Mouse (Mus musculus) hindbrain, embryonic 11.5 days (tissue): Measurements from ENCODE around the gene Mapkbp1. TPM values are rescaled to one million over a fixed set of nuclear protein-coding genes. Genes with fewer than 3 reads are reported as not detected.
A peak's percentile ranks its signal among the peaks of the same experiment; 100 is the strongest.

Source experiments
- ATAC-seq: fragments of 200-750 bp; cut with Nextera tagmentation; 2 replicates; pipeline ENCODE4 v1.8.0; 2017; ENCODE audit warnings: mild to moderate bottlenecking, moderate TSS enrichment, moderate library complexity; ENCODE audit not compliant: low FRiP score
- DNase-seq: peaks from one replicate; pipeline ENCODE4 v3.0.0-alpha.2; 2015; ENCODE audit warnings: low spot score
- H3K27ac ChIP-seq: fragments of 300-500 bp; sonication (generic); 2 replicates; pipeline ENCODE4 v1.5.1; 2014; ENCODE audit warnings: mild to moderate bottlenecking, low read depth, low read length
- H3K27me3 ChIP-seq: fragments of 300-500 bp; sonication (generic); 2 replicates; pipeline ENCODE4 v1.6.1; 2014; ENCODE audit warnings: mild to moderate bottlenecking, low read length, moderate library complexity, mixed read lengths; ENCODE audit not compliant: control insufficient read depth, insufficient read depth
- H3K36me3 ChIP-seq: fragments of 300-500 bp; sonication (generic); 2 replicates; pipeline ENCODE4 v1.6.1; 2014; ENCODE audit warnings: mild to moderate bottlenecking, low read length, moderate library complexity, mixed read lengths; ENCODE audit not compliant: control insufficient read depth, insufficient read depth
- H3K4me1 ChIP-seq: fragments of 300-500 bp; sonication (generic); replicated peaks from 2 replicates; pipeline ENCODE4 v1.6.1; 2014; ENCODE audit warnings: low read length, mixed read lengths; ENCODE audit not compliant: control insufficient read depth, insufficient read depth
- H3K4me2 ChIP-seq: fragments of 300-500 bp; sonication (generic); replicated peaks from 2 replicates; pipeline ENCODE4 v1.6.1; 2014; ENCODE audit warnings: mild to moderate bottlenecking, low read depth, low read length
- H3K4me3 ChIP-seq: fragments of 300-500 bp; sonication (generic); 2 replicates; pipeline ENCODE4 v1.5.1; 2014; ENCODE audit warnings: low read depth, low read length
- H3K9ac ChIP-seq: fragments of 300-500 bp; sonication (generic); 2 replicates; pipeline ENCODE4 v1.6.1; 2014; ENCODE audit warnings: low read depth, low read length
- H3K9me3 ChIP-seq: fragments of 300-500 bp; sonication (generic); 2 replicates; pipeline ENCODE4 v1.6.1; 2016; ENCODE audit warnings: low read length; ENCODE audit not compliant: control insufficient read depth
- WGBS: fragments of 180-500 bp; shearing (Covaris S2); extraction: QIAGEN DNeasy Blood & Tissue Kit; methylation state at CpG from one replicate; pipeline ENCODE4 v1.1.7; 2014; 5-methylcytosine and 5-hydroxymethylcytosine counted together
- polyA plus RNA-seq: library from polyadenylated mRNA; unstranded; fragments of >200 nt; fragmentation: Nextera tagmentation; extraction: Ambion mirVana; gene quantifications from 2 replicates; pipeline ENCODE4 v1.2.1, GENCODE M21; 2014

Mapkbp1 gene
- polyA plus RNA-seq, 1 experiment from 2014 or later = 4.4 TPM

DNA sequence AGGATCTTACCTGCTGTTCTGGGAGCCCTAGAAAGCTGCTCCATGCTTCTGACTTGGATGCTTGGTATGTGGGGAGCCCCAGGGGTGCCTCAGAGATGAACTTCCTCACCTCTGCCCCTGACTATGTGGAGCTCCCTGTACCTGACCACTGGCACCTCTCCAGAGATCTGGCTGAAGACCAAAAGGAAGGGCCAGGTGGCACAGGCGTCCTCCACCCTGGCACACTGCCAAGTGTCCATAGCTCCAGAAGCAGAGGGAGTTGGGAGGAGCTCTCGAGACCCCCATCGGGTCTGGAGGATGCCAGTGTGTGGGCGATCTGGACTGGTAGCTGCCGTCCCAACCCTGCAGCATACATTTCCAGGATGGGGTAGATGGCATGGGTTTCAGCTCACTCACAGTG, 61.2 kb downstream of the Mapkbp1 start:
- DNase-seq (no peak), ATAC-seq (no peak)
- peaks cover 2% of the 10 kb centered on the region; the same call in 1 of the 2 replicates for H3K36me3 ChIP-seq
- 89% methylated on average over 5 of the region's 5 CpGs for WGBS
- H3K9me3 ChIP-seq = no peaks in the 10 kb centered on the region
- no peak overlapping the region for H3K9ac ChIP-seq
- H3K4me2 ChIP-seq = no peak overlapping the region
- H3K4me1 ChIP-seq = no peaks in the 10 kb centered on the region
- H3K27me3 ChIP-seq = no peaks in the 10 kb centered on the region
- no peak overlapping the region for H3K4me3 ChIP-seq
- no peak overlapping the region for H3K27ac ChIP-seq

DNA sequence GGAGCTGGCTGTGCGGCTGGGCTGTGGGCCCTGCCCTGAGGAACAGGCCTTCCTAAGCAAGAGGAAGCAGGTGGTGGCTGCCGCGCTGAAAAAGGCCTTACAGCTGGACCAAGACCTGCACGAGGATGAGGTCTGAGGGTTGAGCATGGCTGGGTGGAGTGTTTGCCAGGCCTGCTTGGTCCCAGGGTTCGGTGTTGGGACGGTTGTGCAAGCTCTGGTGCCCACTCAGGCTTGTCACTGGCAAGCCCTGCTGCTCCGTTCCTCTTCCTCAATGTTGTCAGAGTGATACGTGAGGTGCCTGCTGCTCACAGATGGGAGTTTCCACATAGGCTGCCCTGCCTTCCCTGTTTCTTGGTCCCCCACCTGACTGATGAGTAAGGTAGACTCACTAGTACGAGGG, 65.2 kb downstream of the Mapkbp1 start:
- no peak overlapping the region for H3K9ac ChIP-seq
- ATAC-seq (no peak), DNase-seq (no peak)
- H3K27me3 ChIP-seq = no peaks in the 10 kb centered on the region
- 94% methylated on average over 9 of the region's 9 CpGs for WGBS
- H3K27ac ChIP-seq = no peak overlapping the region
- no peaks in the 10 kb centered on the region for H3K4me1 ChIP-seq
- peaks cover 10% of the 10 kb centered on the region; the same call in 1 of the 2 replicates for H3K36me3 ChIP-seq
- H3K4me3 ChIP-seq = no peak overlapping the region
- H3K4me2 ChIP-seq = no peak overlapping the region
- no peaks in the 10 kb centered on the region for H3K9me3 ChIP-seq

DNA sequence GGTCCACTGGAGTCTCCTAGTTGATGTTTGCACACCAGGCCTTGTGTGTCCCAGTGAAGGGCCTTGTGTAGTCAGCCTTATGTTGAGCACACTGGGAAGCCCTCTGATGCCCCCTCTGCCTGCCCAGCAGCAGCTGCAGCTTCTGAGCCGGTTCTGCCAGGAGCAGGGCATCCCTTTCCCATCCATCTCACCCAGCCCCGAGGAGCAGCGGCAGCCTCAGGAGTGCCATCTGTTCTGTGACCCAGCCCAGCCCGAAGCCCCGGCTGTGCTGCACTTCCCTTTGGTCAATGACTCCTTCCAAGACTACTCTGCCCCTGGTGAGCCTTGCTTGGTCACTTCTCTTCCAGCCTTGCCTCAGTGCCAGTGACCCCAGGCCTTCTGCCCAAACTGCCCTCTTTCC, 68.5 kb downstream of the Mapkbp1 start:
- H3K4me2 ChIP-seq = no peak overlapping the region
- 87% methylated on average over 5 of the region's 5 CpGs for WGBS

DNA sequence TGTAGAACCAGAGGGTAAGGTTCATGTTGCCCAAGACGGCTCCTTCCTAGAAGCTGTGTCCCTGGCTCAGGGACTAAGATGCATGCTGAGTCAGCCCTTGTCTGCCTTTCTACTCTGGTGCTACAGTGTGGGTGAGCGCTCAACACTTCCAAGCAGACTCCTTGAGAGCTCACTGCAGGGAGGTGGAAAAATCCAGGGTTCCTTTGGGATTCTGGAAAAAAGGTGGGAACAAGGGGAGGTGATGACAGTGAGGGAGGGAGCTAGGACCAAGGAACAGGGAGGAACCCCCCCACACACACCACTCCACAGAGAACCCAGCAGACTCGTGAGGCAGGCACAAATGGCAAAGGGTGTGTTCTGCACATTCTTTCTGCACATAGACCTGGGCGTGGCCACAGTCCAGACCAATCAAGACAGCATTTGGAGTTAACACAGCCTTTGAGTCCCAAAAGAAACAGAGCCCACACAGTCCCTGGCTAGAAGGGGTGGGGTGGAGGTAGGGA, 71.7 kb downstream of the Mapkbp1 start:
- DNase-seq (no peak), ATAC-seq (no peak)
- H3K36me3 ChIP-seq = peaks cover 8% of the 10 kb centered on the region; the same call in 1 of the 2 replicates
- no peak overlapping the region for H3K27ac ChIP-seq
- WGBS = 58% methylated on average over 4 of the region's 4 CpGs
- H3K4me1 ChIP-seq = no peaks in the 10 kb centered on the region
- no peak overlapping the region for H3K4me2 ChIP-seq
- H3K4me3 ChIP-seq = no peak overlapping the region
- H3K9me3 ChIP-seq = no peaks in the 10 kb centered on the region
- H3K9ac ChIP-seq = no peak overlapping the region
- no peaks in the 10 kb centered on the region for H3K27me3 ChIP-seq

More for the DNA sequence above, 68.5 kb downstream of the Mapkbp1 start:
- H3K27ac ChIP-seq = no peak overlapping the region
- no peak overlapping the region for H3K9ac ChIP-seq
- no peak overlapping the region for H3K4me3 ChIP-seq
- H3K36me3 ChIP-seq = peaks cover 10% of the 10 kb centered on the region; the same call in 1 of the 2 replicates
- ATAC-seq (no peak), DNase-seq (no peak)
- no peaks in the 10 kb centered on the region for H3K4me1 ChIP-seq
- H3K27me3 ChIP-seq = no peaks in the 10 kb centered on the region
- H3K9me3 ChIP-seq = no peaks in the 10 kb centered on the region

DNA sequence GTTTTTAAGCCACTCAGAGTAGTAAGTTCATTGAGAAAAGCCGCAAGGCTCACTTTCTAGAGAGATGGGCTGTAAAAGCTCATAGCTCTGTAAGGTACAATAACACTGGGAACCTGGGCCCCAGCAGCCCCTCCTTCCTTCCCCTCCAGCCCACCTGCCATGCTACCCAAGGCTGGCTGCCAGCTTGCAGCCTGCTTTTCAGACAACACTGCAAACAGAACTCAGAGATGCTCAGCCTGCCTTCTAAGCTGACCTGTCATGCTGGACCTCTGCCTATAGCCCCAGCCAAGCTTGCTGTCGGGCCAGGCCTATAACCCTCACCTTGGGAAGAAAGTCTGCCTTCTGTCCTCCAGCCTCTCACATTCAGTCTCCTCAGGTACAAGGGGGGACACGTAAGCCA, 72.2 kb downstream of the Mapkbp1 start:
- Histone ChIP-seq H3K4me2 (no peak overlapping the region), H3K27ac (no peak overlapping the region), H3K4me1 (no peaks in the 10 kb centered on the region), H3K4me3 (no peak overlapping the region), H3K9me3 (no peaks in the 10 kb centered on the region), H3K27me3 (no peaks in the 10 kb centered on the region), H3K36me3 (peaks cover 6% of the 10 kb centered on the region; the same call in 1 of the 2 replicates), H3K9ac (no peak overlapping the region)
- 82% methylated on average over 3 of the region's 3 CpGs for WGBS
- DNase-seq (no peak), ATAC-seq (no peak)

DNA sequence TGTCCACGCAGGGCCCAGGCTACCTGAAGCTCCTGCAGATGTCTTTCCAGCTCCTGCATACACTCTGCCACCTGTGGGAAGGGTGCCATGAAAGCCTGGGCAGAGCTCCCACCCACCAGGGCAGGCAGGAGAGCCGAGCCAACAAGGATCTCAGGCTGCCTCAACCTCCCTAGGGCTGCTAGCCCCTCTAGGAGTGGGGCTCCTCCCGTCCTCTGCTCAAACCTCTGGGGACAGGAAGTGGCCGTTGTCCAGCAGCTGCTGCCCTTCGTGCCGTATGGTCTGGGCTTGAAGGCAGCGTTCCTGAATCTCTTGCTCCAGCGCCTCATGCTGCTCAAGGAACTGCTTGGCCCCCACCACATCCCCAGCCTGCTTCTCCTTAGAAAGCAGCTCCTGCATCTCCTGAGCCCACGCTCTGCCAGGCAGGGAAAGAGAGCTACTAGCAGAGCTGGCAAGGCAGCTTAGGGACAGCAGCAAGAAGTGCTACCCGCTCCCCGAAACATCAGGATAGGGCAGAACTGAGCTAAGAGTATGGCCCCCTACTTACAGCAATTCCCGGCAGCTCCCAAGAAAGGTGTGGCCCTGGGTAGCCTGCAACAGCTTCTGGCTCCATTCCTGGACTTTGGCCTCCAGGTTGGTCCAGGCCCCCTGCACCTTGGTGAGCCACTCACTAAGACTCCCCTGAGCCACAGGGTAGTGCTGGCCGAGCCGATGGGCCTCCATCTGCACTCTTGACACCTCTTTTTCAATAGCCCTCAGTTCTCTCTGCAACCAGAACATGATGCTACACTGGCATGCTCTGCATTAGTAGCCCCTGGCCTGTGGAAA, 74.2 kb downstream of the Mapkbp1 start:
- Histone ChIP-seq H3K36me3 (no peaks in the 10 kb centered on the region), H3K9me3 (no peaks in the 10 kb centered on the region), H3K4me1 (no peaks in the 10 kb centered on the region), H3K4me3 (no peak overlapping the region), H3K9ac (0 out of 2 replicates have a peak overlapping the region, but pooled peaks have one; percentile 11), H3K27me3 (no peaks in the 10 kb centered on the region), H3K4me2 (no peak overlapping the region), H3K27ac (no peak overlapping the region)
- ATAC-seq = no peak
- 72% methylated on average over 14 of the region's 14 CpGs for whole genome bisulfite sequencing
- no peak for DNase-seq

DNA sequence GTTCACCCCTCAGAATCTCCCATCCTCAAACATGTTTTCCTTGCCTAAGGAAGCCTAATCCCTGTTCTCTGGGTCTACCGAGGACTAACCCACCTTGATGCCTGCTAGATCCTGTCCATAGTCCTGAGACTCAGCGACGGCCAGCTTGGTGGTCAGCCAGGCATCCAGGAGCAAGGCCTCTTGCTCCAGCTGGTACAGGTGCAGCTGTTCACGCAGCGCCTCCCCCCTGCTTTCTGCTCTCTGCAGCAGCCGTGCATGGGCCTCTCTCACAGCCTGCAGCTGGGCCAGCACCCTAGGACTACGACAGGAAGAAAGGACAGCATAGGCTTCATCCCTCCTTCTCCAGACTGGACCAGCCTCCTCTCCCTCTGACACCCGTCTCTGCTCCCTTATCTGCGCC, 75.7 kb downstream of the Mapkbp1 start:
- Histone ChIP-seq H3K4me1 (no peaks in the 10 kb centered on the region), H3K9me3 (no peaks in the 10 kb centered on the region), H3K27me3 (no peaks in the 10 kb centered on the region), H3K36me3 (no peaks in the 10 kb centered on the region), H3K4me2 (no peak overlapping the region), H3K27ac (no peak overlapping the region), H3K9ac (no peak overlapping the region), H3K4me3 (no peak overlapping the region)
- ATAC-seq (no peak), DNase-seq (no peak)
- WGBS = 81% methylated on average over 9 of the region's 9 CpGs

DNA sequence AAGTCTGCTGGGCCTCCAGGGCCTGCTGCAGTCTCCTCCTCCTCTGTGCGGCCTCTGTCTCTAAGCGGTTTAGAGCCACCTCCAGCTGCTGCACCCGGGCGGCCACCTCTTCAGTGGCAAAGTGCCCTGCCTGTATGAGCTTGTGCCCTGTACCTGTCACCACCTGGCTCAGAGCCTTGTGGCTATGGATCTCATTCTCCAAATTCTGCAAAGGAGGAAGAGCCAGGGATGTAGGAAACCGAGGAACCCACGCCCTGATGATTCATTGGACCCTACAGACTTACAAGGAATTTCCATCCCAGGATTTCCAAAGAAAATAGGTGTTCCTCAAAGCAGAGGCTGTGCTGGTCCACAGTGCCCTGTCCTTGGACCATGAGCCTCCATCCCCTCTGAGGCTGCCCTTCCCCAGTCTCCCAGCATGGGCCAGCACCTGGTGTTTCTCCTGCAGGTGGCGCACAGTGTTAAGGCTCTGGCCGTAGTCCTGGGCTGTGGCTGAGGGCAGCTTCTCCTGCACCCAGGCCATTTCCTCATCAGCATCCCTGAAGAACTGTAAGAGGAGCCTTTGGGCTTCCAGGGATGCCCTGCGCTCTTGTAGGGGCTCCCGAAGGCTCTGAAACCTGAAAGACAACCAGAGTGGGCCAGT, 77.3 kb downstream of the Mapkbp1 start:
- H3K9ac ChIP-seq = no peak overlapping the region
- DNase-seq = peak; percentile 46
- H3K4me3 ChIP-seq = no peak overlapping the region
- no peaks in the 10 kb centered on the region for H3K4me1 ChIP-seq
- no peak overlapping the region for H3K27ac ChIP-seq
- H3K27me3 ChIP-seq = no peaks in the 10 kb centered on the region
- WGBS = 63% methylated on average over 10 of the region's 10 CpGs
- H3K9me3 ChIP-seq = no peaks in the 10 kb centered on the region
- H3K4me2 ChIP-seq = no peak overlapping the region
- ATAC-seq = no peak
- no peaks in the 10 kb centered on the region for H3K36me3 ChIP-seq
